Mouse (Mus musculus) gastrocnemius, adult 2 months (tissue): ENCODE measurements around the gene Raph1. TPM values are rescaled to one million over a fixed set of nuclear protein-coding genes. Genes with fewer than 3 reads are reported as not detected.
A peak's percentile ranks its signal among the peaks of the same experiment; 100 is the strongest.

Source experiments
- DNase-seq: peaks from one replicate; pipeline ENCODE4 v3.0.0; 2022
- H3K27ac ChIP-seq: fragments of 200-600 bp; 2 replicates; pipeline ENCODE4 v1.8.1; 2022; ENCODE audit warnings: mild to moderate bottlenecking
- H3K4me3 ChIP-seq: fragments of 200-600 bp; 2 replicates; pipeline ENCODE4 v1.8.1; 2022; ENCODE audit warnings: mild to moderate bottlenecking, moderate library complexity
- CTCF ChIP-seq: fragments of 200-600 bp; IDR thresholded peaks from 2 replicates; pipeline ENCODE4 v1.8.1; 2022; ENCODE audit warnings: antibody characterized with exemption, mild to moderate bottlenecking, moderate library complexity
- intact Hi-C: fragments of 180-260 bp; cut with DNase I; formaldehyde crosslinking; loops from one replicate; pipeline ENCODE4 v1.15.1; 2025
- total RNA-seq, 2 experiments: library from RNA; stranded (reverse); gene quantifications; 2 replicates each; pipeline ENCODE4 v1.2.3; 2021

The Raph1 gene
- total RNA-seq, 2 experiments from 2014 or later = 20.9 to 27.0 TPM

GRCm38 (mm10) chr1:60588887-60589629 lies 22.2 kb upstream of the Raph1 start:
- Histone ChIP-seq H3K4me3 (no peak overlapping the region), H3K27ac (peak overlapping the region; percentile 62)
- DNase-seq = no peak
- intact Hi-C loops = no loop called here
- TF ChIP-seq CTCF = no peak

- TF ChIP-seq CTCF = no peak
- no peak overlapping the region; the same call in 1 of the 2 replicates for H3K27ac ChIP-seq
- intact Hi-C loops = no loop called here
- no peak for DNase-seq
- no peak overlapping the region for H3K4me3 ChIP-seq
Measured at GRCm38 (mm10) chr1:60580990-60581389, 14.1 kb upstream of the Raph1 start.

DNA sequence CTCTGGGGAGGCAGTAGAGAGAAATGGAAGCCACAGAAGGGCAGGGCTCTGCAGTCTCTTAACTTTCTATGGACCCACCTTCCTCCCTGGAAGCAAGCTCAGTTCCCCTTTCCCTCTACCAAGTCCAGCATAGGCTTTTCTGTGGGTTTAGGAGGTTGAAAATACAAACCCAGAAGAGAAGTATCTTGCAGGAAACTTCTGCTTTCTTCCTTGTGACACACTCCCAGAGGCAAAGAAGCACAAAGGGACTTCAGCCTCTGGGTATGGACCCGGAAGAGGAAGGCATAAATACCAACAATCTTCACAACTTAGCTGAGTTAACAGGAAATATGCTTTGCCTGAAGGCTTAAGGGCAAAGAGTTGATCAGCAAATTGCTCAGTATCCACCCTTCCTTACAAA lies 13.0 kb upstream of the Raph1 start:
- peak overlapping the region; percentile 40; the same call in 1 of the 2 replicates for H3K27ac ChIP-seq
- TF ChIP-seq CTCF = no peak
- no peak overlapping the region for H3K4me3 ChIP-seq
- DNase-seq = no peak
- intact Hi-C loops = no loop called here

DNA sequence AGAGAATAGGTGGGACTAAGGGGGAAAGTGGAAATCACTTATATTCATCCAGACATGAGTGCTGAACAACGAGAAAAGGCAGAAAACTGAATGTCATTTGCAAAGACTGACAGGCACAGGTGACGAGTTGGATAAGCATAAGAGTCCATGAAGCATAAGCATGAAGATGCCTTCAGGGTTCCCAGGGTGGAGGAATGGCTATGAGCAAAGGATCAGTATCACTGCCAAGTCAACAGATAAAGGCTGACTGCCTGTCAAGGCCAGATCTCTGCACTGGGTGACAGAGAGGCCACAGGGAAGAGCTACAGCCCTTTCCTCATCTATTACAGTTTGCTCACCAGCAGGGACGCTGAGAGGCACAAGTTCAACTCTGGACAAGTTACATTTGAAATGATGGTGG lies 5.8 kb upstream of the Raph1 start:
- Histone ChIP-seq H3K4me3 (no peak overlapping the region), H3K27ac (no peak overlapping the region)
- TF ChIP-seq CTCF = no peak
- no peak for DNase-seq
- intact Hi-C loops = no loop called here

DNA sequence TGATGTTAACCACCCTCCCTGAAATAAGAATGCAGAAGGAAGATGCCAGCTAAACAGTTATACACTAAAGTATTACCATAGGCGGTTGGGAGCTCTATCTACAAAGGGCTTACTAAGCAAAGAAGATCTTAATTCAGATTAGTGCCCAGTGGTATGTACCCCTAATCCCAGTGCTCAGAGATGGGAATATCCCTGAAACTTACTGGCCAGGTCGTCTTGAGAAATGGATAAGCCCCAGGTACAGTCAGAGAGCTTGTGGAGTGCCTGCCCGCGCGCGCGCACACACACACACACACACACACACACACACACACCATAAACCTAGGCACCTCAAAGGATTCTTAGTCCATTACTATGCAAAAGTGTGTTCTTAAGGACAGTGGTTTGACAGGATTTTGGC lies 2.8 kb upstream of the Raph1 start:
- intact Hi-C loops = loop anchor here (5.0 to 10.0 kb wide), 3 partner anchors 98 to 253 kb away; partner anchors contain the start of gene Cd28

DNA sequence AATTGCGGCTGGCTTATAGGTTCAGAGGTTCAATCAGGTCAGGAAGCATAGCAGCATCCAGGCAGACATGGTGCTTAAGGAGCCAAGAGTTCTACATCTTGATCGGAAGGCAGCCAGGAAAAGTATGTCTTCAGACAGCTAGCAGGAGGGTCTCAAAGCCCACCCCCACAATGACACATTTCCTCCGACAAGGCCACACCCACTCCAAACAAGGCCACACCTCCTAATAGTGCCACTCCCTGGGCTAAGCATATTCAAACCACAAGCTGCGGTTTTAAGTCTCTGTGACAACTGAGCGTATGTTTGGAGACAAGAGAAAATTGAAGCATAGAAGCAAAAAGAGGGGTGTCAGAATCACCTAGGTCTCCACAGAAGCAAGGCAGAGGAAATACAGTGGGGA lies 2.3 kb upstream of the Raph1 start:
- intact Hi-C loops = loop anchor here (5.0 to 10.0 kb wide), 3 partner anchors 98 to 253 kb away; partner anchors contain the start of gene Cd28
- no peak for DNase-seq
- Histone ChIP-seq H3K27ac (no peak overlapping the region), H3K4me3 (no peak overlapping the region)
- no peak for TF ChIP-seq CTCF

More for the DNA sequence above, 2.8 kb upstream of the Raph1 start:
- Histone ChIP-seq H3K4me3 (no peak overlapping the region), H3K27ac (no peak overlapping the region)
- no peak for TF ChIP-seq CTCF
- no peak for DNase-seq

DNA sequence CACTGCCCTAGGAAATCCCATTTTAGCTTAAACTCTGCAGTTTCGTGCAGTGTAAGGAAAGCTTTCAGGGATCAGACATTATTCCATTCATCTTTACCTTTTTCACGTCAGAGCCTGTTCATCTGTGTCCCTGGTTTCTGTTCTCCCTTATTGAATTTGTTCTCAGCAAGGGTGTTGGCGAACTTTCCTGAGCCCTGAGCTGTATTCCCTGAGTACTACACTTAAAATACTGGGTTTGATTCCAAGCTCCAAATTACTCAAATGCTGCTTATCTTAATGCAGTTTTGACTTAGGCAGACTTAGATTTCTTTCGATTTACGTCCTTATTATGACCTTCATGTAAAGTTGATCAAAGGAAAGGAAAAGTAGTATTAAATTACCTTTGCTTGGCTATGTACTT lies 417 bp upstream of the Raph1 start:
- no peak for TF ChIP-seq CTCF
- Histone ChIP-seq H3K4me3 (peak overlapping the region; percentile 86), H3K27ac (peak overlapping the region; percentile 90)
- no peak for DNase-seq
- intact Hi-C loops = loop anchor here (2.0 to 10.0 kb wide), 4 partner anchors 100 to 293 kb away; partner anchors contain the start of gene Cd28

DNA sequence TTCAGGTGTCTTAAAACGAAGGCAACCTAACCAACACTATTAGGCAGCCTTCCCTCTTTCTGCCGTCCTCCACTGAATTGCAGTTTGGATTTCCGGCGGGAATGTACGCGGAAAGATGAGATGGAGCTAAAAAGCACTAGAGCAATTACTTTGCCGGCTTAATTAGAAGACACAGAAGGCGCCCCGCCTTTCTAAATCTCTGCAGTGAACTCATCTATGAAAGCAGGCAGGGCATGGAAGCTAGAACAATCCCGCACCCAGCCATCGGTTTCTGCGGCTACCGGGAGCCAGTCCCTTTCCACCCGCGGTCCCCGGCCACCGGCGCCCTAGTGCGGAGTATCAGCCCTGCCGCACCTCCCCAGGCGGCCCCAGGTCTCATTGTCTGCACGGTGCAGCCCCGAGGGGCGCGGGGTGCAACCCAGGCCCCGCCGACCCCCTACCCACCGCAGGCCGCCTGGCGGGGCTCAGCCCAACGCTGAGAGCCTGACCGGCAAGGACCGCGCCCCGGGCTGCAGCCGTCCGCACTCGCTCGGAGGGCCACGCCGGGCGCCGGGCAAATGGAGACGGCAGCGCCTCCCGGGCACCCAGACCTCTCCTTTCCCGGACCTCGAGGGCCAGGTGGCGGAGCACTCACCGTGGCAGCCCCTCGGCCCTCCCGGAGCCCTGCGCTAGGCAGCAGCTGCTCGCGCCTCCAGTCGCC lies 823 bp downstream of the Raph1 start:
- Histone ChIP-seq H3K4me3 (peak overlapping the region; percentile 86), H3K27ac (peak overlapping the region; percentile 98)
- DNase-seq = no peak
- no peak for TF ChIP-seq CTCF
- intact Hi-C loops = loop anchor here (2.0 to 10.0 kb wide), 4 partner anchors 101 to 295 kb away; partner anchors contain the start of gene Cd28

DNA sequence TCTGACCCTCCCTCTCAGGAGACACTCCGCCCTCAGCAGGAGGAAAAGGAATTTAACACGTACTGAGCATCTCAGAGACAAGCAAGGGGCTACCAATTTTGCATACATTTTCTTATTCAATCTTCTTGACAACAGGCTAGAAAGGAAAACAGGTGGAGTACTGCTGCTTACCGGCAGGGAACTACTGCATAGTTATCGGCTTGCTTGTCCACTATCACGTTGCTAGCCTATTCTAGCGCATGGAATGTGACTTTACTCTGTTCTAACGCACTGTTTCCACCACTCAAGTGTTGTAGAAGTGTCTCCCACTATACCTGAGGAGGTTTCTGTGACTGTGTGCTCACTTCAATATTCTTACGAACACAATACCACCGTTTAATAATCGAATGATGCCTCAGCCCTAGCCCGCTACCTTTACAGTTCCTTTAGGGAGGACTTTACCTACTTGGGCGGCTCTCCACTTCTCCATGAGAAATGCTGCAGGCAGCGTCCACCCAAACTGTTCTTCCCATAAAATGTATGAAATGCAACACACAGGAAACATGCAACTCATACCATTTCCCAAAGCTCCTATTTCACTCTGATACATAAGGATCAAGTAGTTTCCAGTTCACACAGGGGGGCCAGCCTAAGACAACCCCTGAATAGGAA lies 1.5 kb downstream of the Raph1 start:
- H3K4me3 ChIP-seq = peak overlapping the region; percentile 86
- peak; percentile 57 for TF ChIP-seq CTCF
- H3K27ac ChIP-seq = peak overlapping the region; percentile 98
- no peak for DNase-seq
- intact Hi-C loops = loop anchor here (5.0 to 10.0 kb wide), 3 partner anchors 102 to 257 kb away; partner anchors contain the start of gene Cd28

DNA sequence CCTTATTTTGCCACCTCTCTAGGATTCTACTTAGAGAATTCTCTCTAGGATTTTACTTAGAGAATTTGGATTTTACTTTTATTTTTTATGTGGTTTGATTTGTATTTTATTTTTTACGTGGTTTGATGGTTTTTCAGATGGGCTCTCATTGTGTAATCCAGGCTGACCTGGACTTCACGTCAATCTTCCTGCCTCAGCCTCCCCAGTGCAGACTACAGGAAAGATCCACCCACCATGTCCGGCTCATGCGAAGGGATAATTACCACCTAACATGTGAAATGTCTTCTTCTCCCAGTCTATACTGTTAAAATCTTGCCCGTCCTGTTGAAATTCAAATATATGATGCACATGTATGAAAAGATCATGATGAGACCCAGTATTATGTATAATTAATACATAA lies 2.2 kb downstream of the Raph1 start:
- Histone ChIP-seq H3K27ac (peak overlapping the region; percentile 98; the same call in 1 of the 2 replicates), H3K4me3 (peak overlapping the region; percentile 86)
- intact Hi-C loops = loop anchor here (5.0 to 10.0 kb wide), 3 partner anchors 103 to 258 kb away; partner anchors contain the start of gene Cd28
- no peak for TF ChIP-seq CTCF
- DNase-seq = no peak

- no peak overlapping the region for H3K27ac ChIP-seq
- DNase-seq = no peak
- TF ChIP-seq CTCF = no peak
- H3K4me3 ChIP-seq = no peak overlapping the region
- intact Hi-C loops = loop anchor here (10.0 kb wide), 1 partner anchor 152 kb away; the partner anchor contains the start of gene Cd28
Measured at GRCm38 (mm10) chr1:60563021-60563420, 3.9 kb downstream of the Raph1 start.

GRCm38 (mm10) chr1:60543681-60544080 lies 23.2 kb downstream of the Raph1 start:
- H3K4me3 ChIP-seq = no peak overlapping the region
- no peak overlapping the region for H3K27ac ChIP-seq
- DNase-seq = no peak
- intact Hi-C loops = no loop called here
- no peak for TF ChIP-seq CTCF

GRCm38 (mm10) chr1:60539272-60539671 lies 27.6 kb downstream of the Raph1 start:
- no peak for DNase-seq
- intact Hi-C loops = no loop called here
- no peak overlapping the region for H3K27ac ChIP-seq
- H3K4me3 ChIP-seq = no peak overlapping the region
- no peak for TF ChIP-seq CTCF
